Mouse (Mus musculus) midbrain, embryonic 16.5 days (tissue): ENCODE measurements around the gene Gpr137b. TPM values are rescaled to one million over a fixed set of nuclear protein-coding genes. Genes with fewer than 3 reads are reported as not detected.
"Not testable (repeated sequence)": the region's sequence is repeated elsewhere in the genome, so short reads cannot be mapped to it uniquely, and the experiment has no call there.

Experiments used
- ATAC-seq: fragments of 200-750 bp; cut with Nextera tagmentation; 2 replicates; pipeline ENCODE4 v1.8.0; 2017; ENCODE audit warnings: moderate TSS enrichment
- H3K27ac ChIP-seq: fragments of 300-500 bp; sonication (generic); 2 replicates; pipeline ENCODE4 v1.5.1; 2014; ENCODE audit warnings: mild to moderate bottlenecking, low read length, mixed read lengths
- H3K27me3 ChIP-seq: fragments of 300-500 bp; sonication (generic); 2 replicates; pipeline ENCODE4 v1.6.1; 2014; ENCODE audit warnings: low read depth, low read length, mixed read lengths; ENCODE audit not compliant: control insufficient read depth, insufficient read depth
- H3K36me3 ChIP-seq: fragments of 300-500 bp; sonication (generic); 2 replicates; pipeline ENCODE4 v1.6.1; 2014; ENCODE audit warnings: mild to moderate bottlenecking, low read length, moderate library complexity, mixed read lengths; ENCODE audit not compliant: control insufficient read depth, insufficient read depth
- H3K4me1 ChIP-seq: fragments of 300-500 bp; sonication (generic); 2 replicates; pipeline ENCODE4 v1.6.1; 2014; ENCODE audit warnings: mild to moderate bottlenecking, low read length, mixed read lengths; ENCODE audit not compliant: control insufficient read depth, insufficient read depth
- H3K4me2 ChIP-seq: fragments of 300-500 bp; sonication (generic); 2 replicates; pipeline ENCODE4 v1.6.1; 2014; ENCODE audit warnings: mild to moderate bottlenecking, low read length, mixed read lengths
- H3K4me3 ChIP-seq: fragments of 300-500 bp; sonication (generic); 2 replicates; pipeline ENCODE4 v1.5.1; 2014; ENCODE audit warnings: low read depth, mild to moderate bottlenecking, low read length, moderate library complexity, mixed read lengths
- H3K9ac ChIP-seq: fragments of 300-500 bp; sonication (generic); 2 replicates; pipeline ENCODE4 v1.6.1; 2014; ENCODE audit warnings: low read depth, low read length, mixed read lengths
- H3K9me3 ChIP-seq: fragments of 300-500 bp; sonication (generic); replicated peaks from 2 replicates; pipeline ENCODE4 v1.6.1; 2014; ENCODE audit warnings: mild to moderate bottlenecking, low read length, mixed read lengths; ENCODE audit not compliant: control insufficient read depth, poor library complexity, severe bottlenecking
- WGBS: fragments of 180-500 bp; shearing (Covaris S2); extraction: QIAGEN DNeasy Blood & Tissue Kit; methylation state at CpG from one replicate; pipeline ENCODE4 v1.1.7; 2014; 5-methylcytosine and 5-hydroxymethylcytosine counted together
- polyA plus RNA-seq: library from polyadenylated mRNA; unstranded; fragments of >200 nt; fragmentation: Nextera tagmentation; extraction: Ambion mirVana; gene quantifications from 2 replicates; pipeline ENCODE4 v1.2.1, GENCODE M21; 2015

Gene Gpr137b
- polyA plus RNA-seq, 1 experiment from 2014 or later = 28.5 TPM

- no peaks in the 10 kb centered on the region for H3K36me3 ChIP-seq
Measured at GRCm38 (mm10) chr13:13414206-13414605, 20.4 kb upstream of the Gpr137b start.

DNA sequence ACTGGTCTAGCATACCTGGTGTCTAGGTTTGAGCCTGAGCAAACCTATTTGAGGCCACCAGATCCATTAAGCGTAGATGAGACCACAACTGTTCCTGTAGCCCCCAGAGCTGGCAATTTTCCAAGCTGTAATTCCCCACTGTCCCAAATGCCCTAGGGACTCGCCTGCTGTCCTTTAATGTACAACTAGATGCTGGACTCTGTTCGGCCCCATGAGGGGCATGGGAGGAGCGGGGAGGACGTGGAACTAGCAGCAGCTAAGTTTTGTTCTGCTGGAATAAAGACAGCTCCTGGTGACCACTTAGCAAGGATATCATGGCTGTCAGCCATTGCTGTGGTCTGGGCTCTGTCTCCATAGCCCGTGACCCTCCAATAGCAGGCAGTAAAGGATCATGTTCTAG lies 11.7 kb upstream of the Gpr137b start:
- no CpG with 5 or more reads among the region's 6 CpGs for WGBS
- H3K9me3 ChIP-seq, H3K4me3 ChIP-seq, H3K4me1 ChIP-seq, H3K36me3 ChIP-seq, H3K27me3 ChIP-seq, ATAC-seq, H3K27ac ChIP-seq, H3K9ac ChIP-seq, H3K4me2 ChIP-seq: not testable (repeated sequence)

More at GRCm38 (mm10) chr13:13414206-13414605, 20.4 kb upstream of the Gpr137b start:
- Histone ChIP-seq H3K4me3 (no peak overlapping the region), H3K27ac (no peak overlapping the region), H3K9ac (no peak overlapping the region), H3K4me2 (no peak overlapping the region), H3K4me1 (no peaks in the 10 kb centered on the region), H3K27me3 (no peaks in the 10 kb centered on the region), H3K9me3 (no peaks in the 10 kb centered on the region)
- 63% methylated on average over 3 of the region's 3 CpGs for WGBS
- ATAC-seq = no peak

DNA sequence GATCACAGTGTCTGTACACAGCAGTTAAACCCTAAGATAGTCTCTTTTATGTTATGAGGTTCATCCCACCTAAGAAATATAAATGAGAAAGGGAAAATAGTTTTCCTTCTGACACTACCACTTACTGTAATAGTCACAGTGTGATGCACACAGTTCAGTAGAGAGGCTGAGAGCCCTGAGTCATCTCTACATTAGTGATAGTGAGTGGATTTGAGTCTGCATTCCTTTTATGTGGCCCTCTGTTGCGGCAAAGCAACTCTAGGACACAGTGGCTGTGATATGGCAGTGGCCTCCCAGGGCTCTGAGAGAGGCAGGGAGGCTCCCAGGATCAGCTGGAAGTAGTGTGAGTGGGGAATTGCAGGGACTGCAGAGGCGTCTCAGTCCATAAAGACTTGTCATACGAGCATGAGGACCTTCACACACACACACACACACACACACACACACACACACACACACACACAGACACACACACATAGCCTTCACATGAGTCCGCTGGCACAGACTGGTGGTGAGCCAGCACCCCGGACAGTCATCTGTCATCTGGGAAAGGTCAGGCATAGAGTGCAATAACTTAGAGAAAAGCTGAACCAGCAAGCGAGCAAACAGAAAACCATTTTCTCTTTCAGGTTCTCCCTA lies 10.8 kb upstream of the Gpr137b start:
- not testable (repeated sequence) for H3K4me2 ChIP-seq, H3K27ac ChIP-seq, H3K4me1 ChIP-seq, H3K9ac ChIP-seq, H3K36me3 ChIP-seq, ATAC-seq, H3K27me3 ChIP-seq, H3K9me3 ChIP-seq, H3K4me3 ChIP-seq
- 77% methylated on average over 6 of the region's 6 CpGs for WGBS

- 89% methylated on average over 3 of the region's 6 CpGs for WGBS
Measured at GRCm38 (mm10) chr13:13403839-13404238, 10.0 kb upstream of the Gpr137b start.

GRCm38 (mm10) chr13:13403366-13403765 lies 9.6 kb upstream of the Gpr137b start:
- not testable (repeated sequence) for H3K9me3 ChIP-seq, H3K4me3 ChIP-seq, H3K27ac ChIP-seq, H3K4me1 ChIP-seq, H3K4me2 ChIP-seq, H3K9ac ChIP-seq, ATAC-seq, H3K27me3 ChIP-seq, H3K36me3 ChIP-seq
- WGBS = 82% methylated on average over 2 of the region's 3 CpGs

More at GRCm38 (mm10) chr13:13403839-13404238, 10.0 kb upstream of the Gpr137b start:
- H3K4me3 ChIP-seq, H3K36me3 ChIP-seq, H3K4me2 ChIP-seq, H3K4me1 ChIP-seq, H3K27ac ChIP-seq, ATAC-seq, H3K9ac ChIP-seq, H3K27me3 ChIP-seq, H3K9me3 ChIP-seq: not testable (repeated sequence)

GRCm38 (mm10) chr13:13402818-13403217 lies 9.0 kb upstream of the Gpr137b start:
- not testable (repeated sequence) for H3K36me3 ChIP-seq, H3K27me3 ChIP-seq, H3K4me2 ChIP-seq, H3K4me1 ChIP-seq, H3K9ac ChIP-seq, H3K9me3 ChIP-seq, H3K27ac ChIP-seq, ATAC-seq, H3K4me3 ChIP-seq
- 75% methylated on average over 5 of the region's 5 CpGs for WGBS

DNA sequence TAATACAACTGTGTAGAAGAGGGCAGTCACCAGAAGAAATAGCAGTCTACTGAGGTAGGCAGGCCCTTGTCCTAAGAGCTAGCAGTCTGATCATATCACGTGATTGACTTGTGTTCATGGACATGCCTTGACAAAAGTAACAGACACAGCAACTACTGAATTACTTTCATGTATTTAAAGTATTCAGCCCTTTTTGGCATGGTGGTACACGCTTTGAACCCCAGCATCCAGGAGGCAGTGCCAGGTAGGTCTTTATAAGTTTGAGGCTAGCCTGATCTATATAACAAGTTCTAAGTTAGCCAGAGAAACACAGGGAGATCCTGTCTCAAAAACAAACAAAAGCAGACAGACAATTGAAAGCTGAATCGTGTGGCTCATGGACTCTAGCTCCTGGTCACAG lies 7.0 kb upstream of the Gpr137b start:
- H3K36me3 ChIP-seq, ATAC-seq, H3K4me3 ChIP-seq, H3K9ac ChIP-seq, H3K4me2 ChIP-seq, H3K27ac ChIP-seq, H3K4me1 ChIP-seq, H3K9me3 ChIP-seq, H3K27me3 ChIP-seq: not testable (repeated sequence)
- 83% methylated on average over 3 of the region's 3 CpGs for WGBS

GRCm38 (mm10) chr13:13394096-13394395 lies 232 bp upstream of the Gpr137b start:
- 0% methylated on average over 12 of the region's 15 CpGs for WGBS
- peak overlapping the region; percentile 47 for H3K4me2 ChIP-seq
- H3K36me3 ChIP-seq, H3K4me1 ChIP-seq, H3K9me3 ChIP-seq, H3K27me3 ChIP-seq, H3K27ac ChIP-seq: not testable (repeated sequence)
- peak; percentile 80; the same call in 1 of the 2 replicates for ATAC-seq
- peak overlapping the region; percentile 41 for H3K4me3 ChIP-seq
- H3K9ac ChIP-seq = peak overlapping the region; percentile 34; the same call in 1 of the 2 replicates

DNA sequence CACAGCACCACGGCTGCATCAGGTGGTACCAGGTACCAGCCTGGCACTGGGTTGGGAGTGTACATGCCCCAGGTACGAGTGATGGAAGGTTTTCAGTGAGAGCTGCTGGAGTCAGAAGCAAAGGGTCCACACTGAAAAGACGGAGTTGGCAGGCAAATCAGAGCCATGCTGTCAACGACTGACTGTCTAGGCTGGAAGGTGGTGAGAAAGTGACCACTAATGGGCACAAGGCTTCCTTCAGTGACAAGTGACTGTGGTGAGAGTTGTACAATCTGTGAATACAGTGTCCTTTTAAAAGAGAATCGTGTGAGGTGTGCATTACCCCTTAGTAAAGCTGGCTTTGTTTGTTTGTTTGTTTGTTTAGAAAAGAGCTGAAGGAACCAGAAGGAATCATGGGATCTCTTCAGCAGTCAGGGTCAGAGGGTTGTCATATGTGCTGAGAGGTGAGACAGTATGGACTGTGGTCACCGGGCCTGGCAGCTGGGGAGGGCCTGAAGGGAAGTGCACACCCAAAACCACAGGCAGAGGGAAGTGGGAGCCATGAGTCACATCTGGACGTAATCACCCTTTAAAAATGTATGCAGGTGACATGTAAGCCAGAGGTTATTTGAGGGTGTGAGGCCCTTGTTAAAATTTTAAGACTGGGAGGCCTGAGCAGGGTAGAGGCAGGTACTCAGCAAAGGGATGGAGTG lies 15.5 kb downstream of the Gpr137b start:
- not testable (repeated sequence) for H3K9me3 ChIP-seq, H3K4me1 ChIP-seq, H3K9ac ChIP-seq, H3K36me3 ChIP-seq, H3K27ac ChIP-seq, H3K4me2 ChIP-seq, ATAC-seq, H3K27me3 ChIP-seq, H3K4me3 ChIP-seq
- 100% methylated on average over 1 of the region's 7 CpGs for WGBS
